Mouse (Mus musculus) intestine, embryonic 16.5 days (tissue): ENCODE results near the gene Ctsd. TPM values are rescaled to one million over a fixed set of nuclear protein-coding genes. Genes with fewer than 3 reads are reported as not detected.
"Not testable (repeated sequence)": the region's sequence is repeated elsewhere in the genome, so short reads cannot be mapped to it uniquely, and the experiment has no call there.

Experiments
- ATAC-seq: fragments of 200-750 bp; cut with Nextera tagmentation; 2 replicates; pipeline ENCODE4 v1.8.0; 2017; ENCODE audit warnings: moderate TSS enrichment, moderate library complexity
- H3K27ac ChIP-seq: fragments of 300-500 bp; sonication (generic); 2 replicates; pipeline ENCODE4 v1.5.1; 2014; ENCODE audit warnings: mild to moderate bottlenecking, low read length
- H3K27me3 ChIP-seq: fragments of 300-500 bp; sonication (generic); replicated peaks from 2 replicates; pipeline ENCODE4 v1.6.1; 2014; ENCODE audit warnings: low read length, control low read depth, mixed read lengths; ENCODE audit not compliant: control insufficient read depth, insufficient read depth
- H3K36me3 ChIP-seq: fragments of 300-500 bp; sonication (generic); 2 replicates; pipeline ENCODE4 v1.6.1; 2014; ENCODE audit warnings: low read length, control low read depth; ENCODE audit not compliant: control insufficient read depth, insufficient read depth
- H3K4me1 ChIP-seq: fragments of 300-500 bp; sonication (generic); 2 replicates; pipeline ENCODE4 v1.6.1; 2014; ENCODE audit warnings: low read length, control low read depth, mixed read lengths; ENCODE audit not compliant: control insufficient read depth, insufficient read depth
- H3K4me2 ChIP-seq: fragments of 300-500 bp; sonication (generic); 2 replicates; pipeline ENCODE4 v1.6.1; 2014; ENCODE audit warnings: low read depth, low read length, control low read depth
- H3K4me3 ChIP-seq: fragments of 300-500 bp; sonication (generic); 2 replicates; pipeline ENCODE4 v1.5.1; 2014; ENCODE audit warnings: mild to moderate bottlenecking, low read length
- H3K9ac ChIP-seq: fragments of 300-500 bp; sonication (generic); 2 replicates; pipeline ENCODE4 v1.6.1; 2014; ENCODE audit warnings: low read depth, low read length
- H3K9me3 ChIP-seq: fragments of 300-500 bp; sonication (generic); 2 replicates; pipeline ENCODE4 v1.6.1; 2016; ENCODE audit warnings: low read length, control low read depth; ENCODE audit not compliant: control insufficient read depth
- WGBS: fragments of 180-500 bp; shearing (Covaris S2); extraction: QIAGEN DNeasy Blood & Tissue Kit; methylation state at CpG from one replicate; pipeline ENCODE4 v1.1.7; 2014; 5-methylcytosine and 5-hydroxymethylcytosine counted together
- polyA plus RNA-seq: library from polyadenylated mRNA; unstranded; fragments of >200 nt; fragmentation: Nextera tagmentation; extraction: Ambion mirVana; gene quantifications from 2 replicates; pipeline ENCODE4 v1.2.1, GENCODE M21; 2015

The Ctsd gene
- polyA plus RNA-seq, 1 experiment from 2014 or later: 395 TPM

GRCm38 (mm10) chr7:142405134-142405533 lies 17.3 kb upstream of the Ctsd start:
- not testable (repeated sequence) for H3K9me3 ChIP-seq, H3K27me3 ChIP-seq, H3K36me3 ChIP-seq, H3K4me1 ChIP-seq, H3K9ac ChIP-seq, H3K27ac ChIP-seq, H3K4me3 ChIP-seq, H3K4me2 ChIP-seq, ATAC-seq
- whole genome bisulfite sequencing: 93% methylated on average over 5 of the region's 5 CpGs

DNA sequence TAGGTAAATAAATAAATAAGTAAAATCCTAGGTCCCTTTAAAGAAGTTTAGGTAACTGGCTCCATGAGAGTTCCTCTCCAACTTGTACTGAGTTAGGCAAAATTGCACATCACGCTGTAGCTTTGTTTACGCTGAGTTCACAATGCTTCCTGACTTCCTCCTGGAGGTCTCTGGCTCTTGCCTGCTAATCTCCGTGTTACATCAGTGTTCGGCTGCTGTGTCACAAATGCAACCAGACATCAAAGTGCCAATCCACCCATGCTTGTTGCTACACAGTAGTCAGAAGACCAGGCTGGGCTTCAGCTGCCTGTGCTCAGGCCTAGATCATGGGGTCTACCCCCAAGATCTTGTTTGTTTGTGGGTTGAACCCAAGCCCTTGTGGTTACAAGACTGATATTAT lies 15.8 kb upstream of the Ctsd start:
- no peak overlapping the region for H3K4me2 ChIP-seq
- no peak overlapping the region for H3K27ac ChIP-seq
- no peak overlapping the region for H3K4me3 ChIP-seq
- H3K36me3 ChIP-seq: no peaks in the 10 kb centered on the region
- no peaks in the 10 kb centered on the region for H3K27me3 ChIP-seq
- no peak overlapping the region for H3K9ac ChIP-seq
- H3K9me3 ChIP-seq: no peaks in the 10 kb centered on the region
- ATAC-seq: no peak
- WGBS: 66% methylated on average over 4 of the region's 4 CpGs
- no peaks in the 10 kb centered on the region for H3K4me1 ChIP-seq

DNA sequence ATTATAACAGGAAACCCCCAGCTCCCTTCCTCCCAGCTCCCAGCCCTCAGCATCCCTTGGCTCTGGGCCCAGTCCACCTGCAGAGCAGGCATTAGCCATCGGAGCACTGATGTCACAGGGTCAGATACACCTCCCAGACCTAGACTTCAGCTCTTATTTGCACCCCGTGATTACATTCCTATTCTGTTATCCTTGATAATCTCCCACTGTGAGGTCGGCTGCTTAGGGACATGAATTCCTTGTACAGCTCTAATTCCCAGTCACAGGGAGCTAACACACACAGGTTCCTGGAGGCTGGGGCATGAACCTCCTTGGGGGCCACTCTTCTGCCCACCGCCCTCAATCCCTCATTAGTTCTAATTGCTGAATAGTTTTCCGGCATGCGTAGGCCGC lies 12.9 kb upstream of the Ctsd start:
- 47% methylated on average over 7 of the region's 7 CpGs for WGBS
- Histone ChIP-seq H3K4me3 (no peak overlapping the region), H3K27me3 (no peaks in the 10 kb centered on the region), H3K4me2 (no peak overlapping the region), H3K9ac (no peak overlapping the region), H3K27ac (no peak overlapping the region), H3K36me3 (no peaks in the 10 kb centered on the region), H3K9me3 (no peaks in the 10 kb centered on the region), H3K4me1 (no peaks in the 10 kb centered on the region)
- ATAC-seq: no peak

DNA sequence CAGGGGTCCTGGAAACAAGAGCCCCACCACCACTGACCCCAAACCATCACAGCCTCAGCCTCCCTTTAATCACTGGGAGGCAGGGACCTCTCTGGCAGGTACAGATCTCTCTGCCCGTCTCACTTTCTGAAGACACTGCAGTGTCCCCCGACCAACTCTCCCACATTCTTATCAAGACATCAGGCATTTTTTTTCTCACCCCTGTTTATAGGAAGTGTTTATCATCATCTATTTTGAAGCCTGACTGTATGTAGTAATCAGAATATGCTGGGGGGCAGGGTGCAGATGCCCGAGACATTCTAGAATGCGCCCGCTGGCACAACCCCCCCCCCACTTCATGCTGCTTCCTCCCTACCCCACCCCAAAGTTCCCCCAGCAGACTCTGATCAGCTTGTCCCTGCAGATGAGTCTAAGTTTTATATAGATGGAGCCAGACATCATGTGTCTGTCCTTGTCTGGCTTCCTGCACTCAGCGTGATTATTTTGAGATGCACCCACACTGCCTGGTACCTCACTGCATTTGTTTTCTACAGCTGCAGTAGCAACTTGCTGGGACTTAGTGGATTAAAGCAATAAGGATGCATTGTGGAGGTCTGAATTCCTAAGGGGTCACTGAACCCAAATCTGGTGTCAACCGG lies 12.4 kb upstream of the Ctsd start:
- no peak overlapping the region for H3K27ac ChIP-seq
- H3K4me3 ChIP-seq: no peak overlapping the region
- no peaks in the 10 kb centered on the region for H3K9me3 ChIP-seq
- no peak overlapping the region for H3K9ac ChIP-seq
- H3K27me3 ChIP-seq: no peaks in the 10 kb centered on the region
- no peaks in the 10 kb centered on the region for H3K4me1 ChIP-seq
- 67% methylated on average over 7 of the region's 7 CpGs for WGBS
- no peak for ATAC-seq
- H3K4me2 ChIP-seq: no peak overlapping the region
- H3K36me3 ChIP-seq: no peaks in the 10 kb centered on the region

GRCm38 (mm10) chr7:142399250-142399649 lies 11.4 kb upstream of the Ctsd start:
- WGBS: 70% methylated on average over 1 of the region's 1 CpGs

GRCm38 (mm10) chr7:142398052-142398451 lies 10.2 kb upstream of the Ctsd start:
- no peaks in the 10 kb centered on the region for H3K27me3 ChIP-seq
- H3K36me3 ChIP-seq: no peaks in the 10 kb centered on the region
- no peak overlapping the region for H3K4me2 ChIP-seq
- no peak overlapping the region for H3K4me3 ChIP-seq
- no peak overlapping the region for H3K27ac ChIP-seq
- H3K9ac ChIP-seq: no peak overlapping the region
- 56% methylated on average over 2 of the region's 2 CpGs for whole genome bisulfite sequencing
- H3K9me3 ChIP-seq: no peaks in the 10 kb centered on the region
- H3K4me1 ChIP-seq: no peaks in the 10 kb centered on the region
- ATAC-seq: peak; percentile 19; the same call in 1 of the 2 replicates

More at GRCm38 (mm10) chr7:142399250-142399649, 11.4 kb upstream of the Ctsd start:
- ATAC-seq: no peak
- no peak overlapping the region for H3K9ac ChIP-seq
- no peaks in the 10 kb centered on the region for H3K9me3 ChIP-seq
- no peak overlapping the region for H3K4me2 ChIP-seq
- H3K4me1 ChIP-seq: no peaks in the 10 kb centered on the region
- no peaks in the 10 kb centered on the region for H3K27me3 ChIP-seq
- H3K4me3 ChIP-seq: no peak overlapping the region
- no peaks in the 10 kb centered on the region for H3K36me3 ChIP-seq
- no peak overlapping the region for H3K27ac ChIP-seq

DNA sequence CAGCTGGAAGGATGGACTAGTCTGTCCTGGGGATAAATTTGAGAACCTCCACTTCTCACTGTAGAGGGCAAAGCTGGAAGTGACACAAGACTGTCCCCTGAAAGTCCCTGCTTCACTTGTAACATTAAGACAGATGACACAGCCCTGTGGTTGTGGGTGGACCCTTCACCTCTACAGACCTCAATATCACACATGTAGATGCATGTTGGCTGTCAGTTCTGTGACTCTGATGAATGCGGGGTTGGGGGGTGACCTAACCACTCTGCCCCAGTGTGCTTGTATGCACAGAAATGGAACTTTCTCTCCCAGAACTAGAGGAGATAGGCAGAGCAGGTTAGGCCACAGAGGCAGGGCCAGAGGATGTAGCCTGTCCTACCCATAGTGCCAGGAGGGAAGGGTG lies 8.8 kb upstream of the Ctsd start:
- Histone ChIP-seq H3K27ac (no peak overlapping the region), H3K4me1 (no peaks in the 10 kb centered on the region), H3K9me3 (no peaks in the 10 kb centered on the region), H3K4me2 (no peak overlapping the region), H3K9ac (no peak overlapping the region), H3K27me3 (no peaks in the 10 kb centered on the region), H3K4me3 (no peak overlapping the region), H3K36me3 (no peaks in the 10 kb centered on the region)
- 97% methylated on average over 1 of the region's 1 CpGs for WGBS
- no peak for ATAC-seq

DNA sequence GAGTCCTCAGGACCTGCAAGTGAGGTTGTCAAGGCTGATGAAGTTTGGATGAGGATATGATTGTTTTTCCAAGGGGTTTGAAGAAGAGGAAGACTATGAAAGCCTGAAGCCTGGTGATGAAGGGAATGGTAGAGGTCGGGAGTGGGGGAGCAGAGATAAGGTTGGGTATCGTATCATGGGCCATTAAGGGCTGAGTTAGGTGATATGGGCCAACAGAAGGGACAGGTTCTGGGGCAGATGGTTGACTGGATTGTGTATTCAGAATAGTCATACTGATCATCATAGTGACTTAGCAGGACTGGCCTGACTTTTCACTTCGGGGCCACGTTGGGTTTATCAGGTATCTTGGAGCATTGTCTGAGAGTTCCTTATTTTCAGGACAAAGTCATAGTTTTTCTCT lies 7.6 kb upstream of the Ctsd start:
- H3K27ac ChIP-seq: no peak overlapping the region
- no peak overlapping the region for H3K4me3 ChIP-seq
- WGBS: 85% methylated on average over 4 of the region's 4 CpGs
- H3K9ac ChIP-seq: no peak overlapping the region
- H3K4me1 ChIP-seq: no peaks in the 10 kb centered on the region
- no peaks in the 10 kb centered on the region for H3K9me3 ChIP-seq
- no peak overlapping the region for H3K4me2 ChIP-seq
- no peaks in the 10 kb centered on the region for H3K27me3 ChIP-seq
- no peaks in the 10 kb centered on the region for H3K36me3 ChIP-seq
- ATAC-seq: no peak

DNA sequence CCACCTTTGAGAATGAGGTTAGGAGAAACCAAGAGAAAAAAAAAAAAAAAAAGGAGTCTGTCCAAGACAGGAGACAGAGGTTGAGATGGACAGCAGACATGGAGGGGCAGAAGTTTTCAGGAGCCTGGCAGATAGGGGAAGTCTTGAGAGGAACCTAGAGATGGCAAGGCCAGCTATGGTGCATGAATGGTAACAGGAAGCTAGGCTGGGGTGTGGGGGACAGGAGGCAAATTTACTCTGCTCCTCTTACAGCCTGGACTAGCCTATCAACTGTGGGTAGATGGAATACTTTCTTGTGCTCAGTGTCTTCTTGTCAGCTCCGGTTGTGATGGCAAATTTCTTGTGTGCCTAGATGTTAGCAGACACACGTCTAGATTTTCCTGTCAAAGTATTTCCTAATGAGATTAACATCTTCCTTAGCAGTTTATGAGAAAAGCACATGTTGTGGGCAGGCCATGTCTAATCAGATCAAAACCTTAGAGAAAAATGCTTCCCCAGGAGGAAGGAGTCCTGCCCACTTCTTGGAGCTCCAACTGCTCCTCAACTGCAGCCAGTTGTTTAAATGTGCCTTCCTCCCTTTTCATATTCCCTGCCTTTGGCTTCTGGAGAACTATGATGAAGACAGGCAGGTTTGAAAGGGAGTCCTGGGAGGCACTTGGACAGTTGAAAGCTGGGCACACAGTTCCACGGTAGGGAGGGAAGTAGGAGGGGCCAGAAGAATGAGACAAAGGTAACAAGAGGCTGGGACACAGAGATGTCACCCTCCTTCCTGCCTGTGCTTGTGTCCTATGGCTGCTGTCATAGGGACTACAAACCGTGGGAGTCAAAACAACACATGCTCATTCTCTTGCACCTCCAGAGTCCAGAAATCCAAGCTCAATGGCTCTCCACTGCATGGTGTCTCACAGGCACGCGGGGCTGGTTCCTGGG lies 6.7 kb upstream of the Ctsd start:
- WGBS: 68% methylated on average over 6 of the region's 6 CpGs
- Histone ChIP-seq H3K4me3 (no peak overlapping the region), H3K9ac (no peak overlapping the region), H3K4me2 (no peak overlapping the region), H3K27me3 (no peaks in the 10 kb centered on the region), H3K9me3 (no peaks in the 10 kb centered on the region), H3K27ac (no peak overlapping the region; the same call in 1 of the 2 replicates), H3K4me1 (no peaks in the 10 kb centered on the region), H3K36me3 (no peaks in the 10 kb centered on the region)
- ATAC-seq: no peak
